Mouse (Mus musculus) layer of hippocampus, postnatal 36 days (tissue): ENCODE data around the gene Inpp4b. TPM values are rescaled to one million over a fixed set of nuclear protein-coding genes. Genes with fewer than 3 reads are reported as not detected.

ENCODE experiments used
- DNase-seq, 2 experiments: peaks; one replicate each; pipeline ENCODE4 v3.0.0; 2022
- total RNA-seq, 2 experiments: library from RNA; stranded (reverse); gene quantifications; 2 replicates each; pipeline ENCODE4 v1.2.3; 2021

The Inpp4b gene
- 10 to 100 TPM; 10.2 to 11.0 TPM for total RNA-seq

GRCm38 (mm10) chr8:81342236-81342998 is at the start of gene Inpp4b:
Gene Inpp4b, plus strand, starts transcription at chr8:81342556.
- DNase-seq: peak; percentile 75 to 76

GRCm38 (mm10) chr8:81335250-81335649 is 7.1 kb upstream of the Inpp4b start:
- no peak for DNase-seq

GRCm38 (mm10) chr8:81341191-81341590 is 1.2 kb upstream of the Inpp4b start:
- DNase-seq: no peak

- peak; percentile 42 to 52 for DNase-seq
These were observed 643 bp upstream of the Inpp4b start for GRCm38 (mm10) chr8:81341591-81342235.

GRCm38 (mm10) chr8:81342999-81343302 is 595 bp downstream of the Inpp4b start:
- no peak for DNase-seq

- no peak for DNase-seq
These were observed 2.9 kb downstream of the Inpp4b start for GRCm38 (mm10) chr8:81345170-81345697.

- no peak for DNase-seq
These were observed 7.1 kb downstream of the Inpp4b start for GRCm38 (mm10) chr8:81349452-81349851.

- no peak for DNase-seq
These were observed 11.1 kb downstream of the Inpp4b start for GRCm38 (mm10) chr8:81353460-81353859.

- no peak for DNase-seq
These were observed 15.8 kb downstream of the Inpp4b start for GRCm38 (mm10) chr8:81358108-81358507.

- peak; percentile 33 to 36 for DNase-seq
These were observed 18.2 kb downstream of the Inpp4b start for GRCm38 (mm10) chr8:81360518-81360917.

GRCm38 (mm10) chr8:81361162-81361561 is 18.8 kb downstream of the Inpp4b start:
- DNase-seq: no peak

GRCm38 (mm10) chr8:81370607-81371006 is 28.3 kb downstream of the Inpp4b start:
- DNase-seq: no peak

- DNase-seq: no peak
These were observed 29.5 kb downstream of the Inpp4b start for GRCm38 (mm10) chr8:81371844-81372243.

GRCm38 (mm10) chr8:81374877-81375475 is 32.6 kb downstream of the Inpp4b start:
- no peak for DNase-seq

- DNase-seq: no peak
These were observed 46.6 kb downstream of the Inpp4b start for GRCm38 (mm10) chr8:81388953-81389352.

- DNase-seq: no peak
These were observed 56.7 kb downstream of the Inpp4b start for GRCm38 (mm10) chr8:81399071-81399470.

GRCm38 (mm10) chr8:81399501-81399900 is 57.1 kb downstream of the Inpp4b start:
- no peak for DNase-seq

GRCm38 (mm10) chr8:81412707-81413106 is 70.4 kb downstream of the Inpp4b start:
- DNase-seq: no peak

GRCm38 (mm10) chr8:81443957-81444356 is 101.6 kb downstream of the Inpp4b start:
- DNase-seq: no peak

- no peak for DNase-seq
These were observed 107.4 kb downstream of the Inpp4b start for GRCm38 (mm10) chr8:81449798-81450197.

- no peak for DNase-seq
These were observed 109.7 kb downstream of the Inpp4b start for GRCm38 (mm10) chr8:81452082-81452481.

GRCm38 (mm10) chr8:81454830-81455229 is 112.5 kb downstream of the Inpp4b start:
- DNase-seq: no peak

GRCm38 (mm10) chr8:81463762-81464161 is 121.4 kb downstream of the Inpp4b start:
- DNase-seq: no peak

GRCm38 (mm10) chr8:81466776-81467175 is 124.4 kb downstream of the Inpp4b start:
- no peak for DNase-seq
